Mouse (Mus musculus) lung, embryonic 14.5 days (tissue): ENCODE data around the gene Plekhg3. TPM values are rescaled to one million over a fixed set of nuclear protein-coding genes. Genes with fewer than 3 reads are reported as not detected.

ENCODE experiments used
- ATAC-seq: fragments of 200-750 bp; cut with Nextera tagmentation; 2 replicates; pipeline ENCODE4 v1.8.0; 2017; ENCODE audit warnings: mild to moderate bottlenecking, moderate TSS enrichment, moderate library complexity; ENCODE audit not compliant: insufficient read depth
- DNase-seq: peaks from one replicate; pipeline ENCODE4 v3.0.0-alpha.2; 2015
- H3K27ac ChIP-seq: fragments of 300-500 bp; sonication (generic); 2 replicates; pipeline ENCODE4 v1.5.1; 2014; ENCODE audit warnings: low read depth, mild to moderate bottlenecking, moderate library complexity
- H3K27me3 ChIP-seq: fragments of 300-500 bp; sonication (generic); 2 replicates; pipeline ENCODE4 v1.6.1; 2014; ENCODE audit warnings: low read length, control low read depth; ENCODE audit not compliant: insufficient read depth
- H3K36me3 ChIP-seq: fragments of 300-500 bp; sonication (generic); 2 replicates; pipeline ENCODE4 v1.6.1; 2014; ENCODE audit warnings: control low read depth; ENCODE audit not compliant: insufficient read depth
- H3K4me1 ChIP-seq: fragments of 300-500 bp; sonication (generic); 2 replicates; pipeline ENCODE4 v1.6.1; 2014; ENCODE audit warnings: antibody characterized with exemption, control low read depth; ENCODE audit not compliant: insufficient read depth
- H3K4me2 ChIP-seq: fragments of 300-500 bp; sonication (generic); 2 replicates; pipeline ENCODE4 v1.6.1; 2014; ENCODE audit warnings: mild to moderate bottlenecking
- H3K4me3 ChIP-seq: fragments of 300-500 bp; sonication (generic); 2 replicates; pipeline ENCODE4 v1.5.1; 2014; ENCODE audit warnings: low read depth, low read length
- H3K9ac ChIP-seq: fragments of 300-500 bp; sonication (generic); 2 replicates; pipeline ENCODE4 v1.6.1; 2014
- H3K9me3 ChIP-seq: fragments of 300-500 bp; sonication (generic); 2 replicates; pipeline ENCODE4 v1.6.1; 2016; ENCODE audit warnings: low read depth, low read length, control low read depth
- CTCF ChIP-seq: IDR thresholded peaks from 2 replicates; pipeline ENCODE4 v1.5.1; 2016; ENCODE audit warnings: antibody characterized with exemption, low read depth
- WGBS: fragments of 180-500 bp; shearing (Covaris S2); extraction: QIAGEN DNeasy Blood & Tissue Kit; methylation state at CpG from one replicate; pipeline ENCODE4 v1.1.7; 2014; 5-methylcytosine and 5-hydroxymethylcytosine counted together
- polyA plus RNA-seq: library from polyadenylated mRNA; unstranded; fragments of >200 nt; fragmentation: Nextera tagmentation; extraction: Ambion mirVana; gene quantifications from 2 replicates; pipeline ENCODE4 v1.2.1, GENCODE M21; 2014

Gene Plekhg3
- polyA plus RNA-seq, 1 experiment from 2014 or later, result 9.0 TPM

DNA sequence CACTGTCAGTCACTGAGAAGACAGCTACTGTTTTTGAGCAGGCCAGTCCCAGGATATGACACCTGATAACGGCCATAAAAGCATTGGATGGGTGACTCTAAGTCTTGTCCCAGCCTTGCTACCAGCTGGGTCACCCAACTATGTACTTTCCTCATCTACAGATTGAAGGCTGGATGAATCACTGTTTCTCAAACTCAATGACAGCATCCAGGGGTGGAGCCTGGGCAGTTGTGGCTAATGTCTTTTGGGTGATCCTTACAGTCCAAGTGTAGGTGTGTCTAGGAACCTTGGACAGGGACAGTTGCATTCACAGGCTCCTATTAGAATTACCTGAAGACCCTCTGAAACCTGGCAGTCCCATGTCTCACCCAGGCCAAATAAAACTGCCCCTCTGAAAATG is 49.1 kb downstream of the Plekhg3 start:
- Histone ChIP-seq H3K9ac (no peak overlapping the region), H3K4me2 (no peak overlapping the region), H3K36me3 (peaks cover 43% of the 10 kb centered on the region), H3K27me3 (no peaks in the 10 kb centered on the region), H3K27ac (no peak overlapping the region), H3K4me1 (peaks cover 12% of the 10 kb centered on the region), H3K9me3 (no peaks in the 10 kb centered on the region), H3K4me3 (no peak overlapping the region)
- WGBS, result 84% methylated on average over 1 of the region's 1 CpGs
- DNase-seq, result no peak
- no peak for TF ChIP-seq CTCF
- ATAC-seq, result no peak

DNA sequence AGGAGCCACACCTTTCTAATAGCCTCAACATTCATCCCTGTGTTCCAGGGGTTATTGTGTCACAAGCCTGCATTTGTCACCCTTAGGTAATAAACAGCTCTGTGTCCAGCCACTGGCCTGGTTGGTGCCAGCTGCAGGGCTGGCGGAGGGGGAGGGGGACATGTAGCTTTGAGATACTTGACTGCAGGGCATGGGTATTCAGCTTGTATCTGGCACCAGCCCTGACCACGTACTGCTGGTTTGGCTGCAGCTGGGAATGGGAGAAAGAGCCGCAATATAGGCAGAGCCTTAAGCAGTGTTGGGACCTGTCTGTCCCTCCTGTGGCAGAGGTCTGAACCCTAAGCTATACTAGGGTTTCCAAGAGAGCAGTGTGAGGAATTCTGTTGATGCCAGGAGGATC is 51.4 kb downstream of the Plekhg3 start:
- Histone ChIP-seq H3K36me3 (peaks cover 25% of the 10 kb centered on the region), H3K4me3 (no peak overlapping the region), H3K4me1 (peaks cover 12% of the 10 kb centered on the region), H3K4me2 (no peak overlapping the region), H3K27me3 (no peaks in the 10 kb centered on the region), H3K9ac (no peak overlapping the region), H3K27ac (no peak overlapping the region; the same call in 1 of the 2 replicates), H3K9me3 (no peaks in the 10 kb centered on the region)
- 88% methylated on average over 3 of the region's 3 CpGs for WGBS
- no peak for TF ChIP-seq CTCF
- DNase-seq, result no peak
- ATAC-seq, result no peak

GRCm38 (mm10) chr12:76582841-76583240 is 52.1 kb downstream of the Plekhg3 start:
- H3K4me1 ChIP-seq, result peaks cover 12% of the 10 kb centered on the region
- DNase-seq, result peak; percentile 83
- H3K27ac ChIP-seq, result peak overlapping the region; percentile 1; the same call in 1 of the 2 replicates
- peak; percentile 90 for ATAC-seq
- H3K9me3 ChIP-seq, result no peaks in the 10 kb centered on the region
- no peak overlapping the region for H3K4me2 ChIP-seq
- H3K27me3 ChIP-seq, result no peaks in the 10 kb centered on the region
- no peak for TF ChIP-seq CTCF
- no peak overlapping the region for H3K9ac ChIP-seq
- peaks cover 18% of the 10 kb centered on the region for H3K36me3 ChIP-seq
- 12% methylated on average over 6 of the region's 6 CpGs for WGBS
- H3K4me3 ChIP-seq, result no peak overlapping the region

- 88% methylated on average over 7 of the region's 7 CpGs for WGBS
Observed at GRCm38 (mm10) chr12:76583454-76583853, 52.8 kb downstream of the Plekhg3 start.

GRCm38 (mm10) chr12:76585028-76585427 is 54.3 kb downstream of the Plekhg3 start:
- ATAC-seq, result no peak
- no peaks in the 10 kb centered on the region for H3K9me3 ChIP-seq
- no peak overlapping the region for H3K9ac ChIP-seq
- H3K4me1 ChIP-seq, result peaks cover 17% of the 10 kb centered on the region
- no peak for DNase-seq
- H3K4me2 ChIP-seq, result no peak overlapping the region
- H3K27me3 ChIP-seq, result no peaks in the 10 kb centered on the region
- peak; percentile 21 for TF ChIP-seq CTCF
- no peaks in the 10 kb centered on the region; the same call in 1 of the 2 replicates for H3K36me3 ChIP-seq
- no peak overlapping the region for H3K27ac ChIP-seq
- H3K4me3 ChIP-seq, result no peak overlapping the region

More at GRCm38 (mm10) chr12:76583454-76583853, 52.8 kb downstream of the Plekhg3 start:
- H3K4me3 ChIP-seq, result no peak overlapping the region
- H3K4me2 ChIP-seq, result no peak overlapping the region
- no peak overlapping the region for H3K9ac ChIP-seq
- peaks cover 12% of the 10 kb centered on the region for H3K4me1 ChIP-seq
- peaks cover 12% of the 10 kb centered on the region; the same call in 1 of the 2 replicates for H3K36me3 ChIP-seq
- no peak for TF ChIP-seq CTCF
- no peaks in the 10 kb centered on the region for H3K9me3 ChIP-seq
- no peak overlapping the region for H3K27ac ChIP-seq
- ATAC-seq, result no peak
- H3K27me3 ChIP-seq, result no peaks in the 10 kb centered on the region
- DNase-seq, result no peak

GRCm38 (mm10) chr12:76587357-76587756 is 56.7 kb downstream of the Plekhg3 start:
- H3K9ac ChIP-seq, result no peak overlapping the region
- no peak for TF ChIP-seq CTCF
- no peak for ATAC-seq
- peaks cover 14% of the 10 kb centered on the region for H3K4me1 ChIP-seq
- no peaks in the 10 kb centered on the region for H3K9me3 ChIP-seq
- H3K36me3 ChIP-seq, result no peaks in the 10 kb centered on the region
- no peak for DNase-seq
- no peak overlapping the region for H3K4me2 ChIP-seq
- no peaks in the 10 kb centered on the region for H3K27me3 ChIP-seq
- H3K27ac ChIP-seq, result no peak overlapping the region
- H3K4me3 ChIP-seq, result no peak overlapping the region
- 65% methylated on average over 11 of the region's 11 CpGs for WGBS

DNA sequence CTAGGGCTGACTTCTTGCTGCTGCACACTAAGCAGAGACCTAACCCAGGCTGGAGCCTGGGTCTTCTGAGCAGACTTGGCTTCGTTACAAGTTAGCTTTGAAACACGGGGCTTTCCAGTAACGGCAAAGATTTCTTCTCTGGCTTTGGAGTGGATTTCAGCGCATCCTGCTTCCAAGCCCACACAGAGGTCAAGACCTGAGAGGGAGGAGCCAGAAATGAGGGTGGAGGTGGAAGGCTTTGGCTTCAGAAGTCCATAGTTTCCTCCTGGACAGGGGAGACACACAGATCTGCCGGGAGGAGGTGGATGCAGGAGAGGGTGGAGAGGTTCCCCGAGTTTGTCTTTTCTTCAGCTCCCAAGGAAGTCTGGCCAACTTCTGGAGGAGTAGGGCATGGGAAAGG is 58.8 kb downstream of the Plekhg3 start:
- no peak overlapping the region for H3K4me3 ChIP-seq
- ATAC-seq, result no peak
- H3K9me3 ChIP-seq, result no peaks in the 10 kb centered on the region
- no peak overlapping the region for H3K4me2 ChIP-seq
- H3K4me1 ChIP-seq, result peaks cover 19% of the 10 kb centered on the region
- H3K27me3 ChIP-seq, result no peaks in the 10 kb centered on the region
- TF ChIP-seq CTCF, result no peak
- DNase-seq, result peak; percentile 72
- H3K36me3 ChIP-seq, result no peaks in the 10 kb centered on the region
- WGBS, result 33% methylated on average over 6 of the region's 6 CpGs
- 0 out of 2 replicates have a peak overlapping the region, but pooled peaks have one; percentile 6 for H3K9ac ChIP-seq
- peak overlapping the region; percentile 58; the same call in 1 of the 2 replicates for H3K27ac ChIP-seq

DNA sequence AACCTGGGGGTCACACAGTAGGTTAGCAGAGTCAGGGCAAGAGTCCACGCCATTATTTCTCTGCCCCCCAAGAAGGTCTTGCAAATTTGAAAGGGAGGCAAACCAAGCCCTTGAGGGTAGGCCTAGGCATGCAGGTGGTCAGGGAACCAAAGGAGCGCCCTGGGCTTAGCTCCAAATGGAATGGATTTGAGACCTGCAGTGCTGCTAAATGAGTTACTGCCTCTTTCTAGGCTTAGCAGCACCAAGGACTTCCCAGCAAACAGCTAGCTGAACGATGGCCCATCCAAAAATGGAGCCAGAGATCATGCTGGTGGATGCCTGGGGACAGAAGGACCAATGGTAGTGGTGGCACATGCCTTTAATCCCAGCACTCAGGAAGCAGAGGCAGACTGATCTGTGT is 60.3 kb downstream of the Plekhg3 start:
- DNase-seq (no peak), ATAC-seq (no peak)
- WGBS, result 77% methylated on average over 3 of the region's 3 CpGs
- Histone ChIP-seq H3K9ac (no peak overlapping the region), H3K27me3 (no peaks in the 10 kb centered on the region), H3K36me3 (no peaks in the 10 kb centered on the region), H3K27ac (no peak overlapping the region), H3K4me1 (peaks cover 21% of the 10 kb centered on the region), H3K4me3 (no peak overlapping the region), H3K9me3 (no peaks in the 10 kb centered on the region), H3K4me2 (no peak overlapping the region)
- TF ChIP-seq CTCF, result no peak
